Mouse (Mus musculus) liver, embryonic 16.5 days (tissue): ENCODE results near the gene App. TPM values are rescaled to one million over a fixed set of nuclear protein-coding genes. Genes with fewer than 3 reads are reported as not detected.

Experiments
- ATAC-seq: fragments of 200-750 bp; cut with Nextera tagmentation; 2 replicates; pipeline ENCODE4 v1.8.0; 2017; ENCODE audit warnings: low read depth, mild to moderate bottlenecking, moderate number of reproducible peaks, moderate library complexity
- H3K27ac ChIP-seq: fragments of 300-500 bp; sonication (generic); 2 replicates; pipeline ENCODE4 v1.5.1; 2014; ENCODE audit warnings: mild to moderate bottlenecking, low read length
- H3K27me3 ChIP-seq: fragments of 300-500 bp; sonication (generic); 2 replicates; pipeline ENCODE4 v1.6.1; 2014; ENCODE audit warnings: low read depth, low read length, mixed read lengths; ENCODE audit not compliant: control insufficient read depth, insufficient read depth
- H3K36me3 ChIP-seq: fragments of 300-500 bp; sonication (generic); 2 replicates; pipeline ENCODE4 v1.6.1; 2014; ENCODE audit warnings: mild to moderate bottlenecking; ENCODE audit not compliant: control insufficient read depth, insufficient read depth
- H3K4me1 ChIP-seq: fragments of 300-500 bp; sonication (generic); 2 replicates; pipeline ENCODE4 v1.6.1; 2014; ENCODE audit warnings: low read depth, low read length, mixed read lengths; ENCODE audit not compliant: control insufficient read depth
- H3K4me2 ChIP-seq: fragments of 300-500 bp; sonication (generic); 2 replicates; pipeline ENCODE4 v1.6.1; 2014; ENCODE audit warnings: low read depth, low read length, mixed read lengths
- H3K4me3 ChIP-seq: fragments of 300-500 bp; sonication (generic); 2 replicates; pipeline ENCODE4 v1.5.1; 2014; ENCODE audit warnings: low read depth, mild to moderate bottlenecking, low read length
- H3K9ac ChIP-seq: fragments of 300-500 bp; sonication (generic); 2 replicates; pipeline ENCODE4 v1.6.1; 2014; ENCODE audit warnings: low read depth, low read length
- H3K9me3 ChIP-seq: fragments of 300-500 bp; sonication (generic); replicated peaks from 2 replicates; pipeline ENCODE4 v1.6.1; 2016; ENCODE audit warnings: low read length; ENCODE audit not compliant: control insufficient read depth
- WGBS: fragments of 180-500 bp; shearing (Covaris S2); extraction: QIAGEN DNeasy Blood & Tissue Kit; methylation state at CpG from one replicate; pipeline ENCODE4 v1.1.7; 2014; ENCODE audit not compliant: insufficient replicate concordance; 5-methylcytosine and 5-hydroxymethylcytosine counted together
- polyA plus RNA-seq: library from polyadenylated mRNA; unstranded; fragments of >200 nt; fragmentation: Nextera tagmentation; extraction: Ambion mirVana; gene quantifications from 2 replicates; pipeline ENCODE4 v1.2.1, GENCODE M21; 2015

App gene
- 19.2 and 19.9 TPM in 2 replicates for polyA plus RNA-seq

GRCm38 (mm10) chr16:85173373-85174081 lies at the start of gene App:
App (minus strand) TSS chr16:85173766.
- ATAC-seq = peak; percentile 72
- H3K27ac ChIP-seq = no peak within 1 kb of the TSS
- WGBS = under 1% methylated on average over 75 of the region's 78 CpGs

GRCm38 (mm10) chr16:85215846-85216245 lies 42.3 kb upstream of the App start:
- WGBS = 63% methylated on average over 9 of the region's 9 CpGs
- no peak for ATAC-seq
- Histone ChIP-seq H3K9ac (no peak overlapping the region), H3K4me3 (no peak overlapping the region), H3K36me3 (no peaks in the 10 kb centered on the region), H3K27ac (no peak overlapping the region), H3K4me1 (no peaks in the 10 kb centered on the region), H3K9me3 (no peaks in the 10 kb centered on the region), H3K4me2 (no peak overlapping the region), H3K27me3 (no peaks in the 10 kb centered on the region)

More at GRCm38 (mm10) chr16:85173373-85174081, at the start of gene App:
- Histone ChIP-seq H3K4me2 (peak within 1 kb of the TSS; percentile 77), H3K27me3 (peaks cover 21% of the 10 kb centered on the region), H3K9me3 (no peaks in the 10 kb centered on the region), H3K4me3 (peak within 1 kb of the TSS; percentile 72), H3K4me1 (no peaks in the 10 kb centered on the region; the same call in 1 of the 2 replicates), H3K36me3 (no peaks in the 10 kb centered on the region), H3K9ac (peak within 1 kb of the TSS; percentile 64)

GRCm38 (mm10) chr16:85215173-85215572 lies 41.6 kb upstream of the App start:
- Histone ChIP-seq H3K4me3 (no peak overlapping the region), H3K9ac (no peak overlapping the region), H3K4me1 (no peaks in the 10 kb centered on the region), H3K27me3 (no peaks in the 10 kb centered on the region), H3K27ac (no peak overlapping the region), H3K36me3 (no peaks in the 10 kb centered on the region), H3K4me2 (no peak overlapping the region), H3K9me3 (no peaks in the 10 kb centered on the region)
- WGBS = 72% methylated on average over 9 of the region's 9 CpGs
- no peak for ATAC-seq

GRCm38 (mm10) chr16:85195622-85196021 lies 22.1 kb upstream of the App start:
- no peak overlapping the region for H3K9ac ChIP-seq
- 69% methylated on average over 6 of the region's 6 CpGs for WGBS
- ATAC-seq = no peak
- H3K27me3 ChIP-seq = no peaks in the 10 kb centered on the region
- no peak overlapping the region for H3K4me2 ChIP-seq
- H3K4me1 ChIP-seq = no peaks in the 10 kb centered on the region
- H3K36me3 ChIP-seq = no peaks in the 10 kb centered on the region
- no peak overlapping the region for H3K4me3 ChIP-seq
- H3K9me3 ChIP-seq = no peaks in the 10 kb centered on the region
- H3K27ac ChIP-seq = no peak overlapping the region

GRCm38 (mm10) chr16:85195167-85195566 lies 21.6 kb upstream of the App start:
- H3K27ac ChIP-seq = no peak overlapping the region
- no peak for ATAC-seq
- no peak overlapping the region for H3K9ac ChIP-seq

GRCm38 (mm10) chr16:85181502-85181901 lies 7.9 kb upstream of the App start:
- 38% methylated on average over 3 of the region's 3 CpGs for WGBS
- Histone ChIP-seq H3K27ac (no peak overlapping the region), H3K9me3 (no peaks in the 10 kb centered on the region), H3K4me1 (no peaks in the 10 kb centered on the region), H3K4me3 (no peak overlapping the region), H3K36me3 (no peaks in the 10 kb centered on the region), H3K4me2 (no peak overlapping the region), H3K9ac (no peak overlapping the region), H3K27me3 (no peaks in the 10 kb centered on the region)
- no peak for ATAC-seq

More at GRCm38 (mm10) chr16:85195167-85195566, 21.6 kb upstream of the App start:
- Histone ChIP-seq H3K4me2 (no peak overlapping the region), H3K27me3 (no peaks in the 10 kb centered on the region), H3K36me3 (no peaks in the 10 kb centered on the region), H3K4me1 (no peaks in the 10 kb centered on the region), H3K9me3 (no peaks in the 10 kb centered on the region), H3K4me3 (no peak overlapping the region)
- WGBS = 50% methylated on average over 6 of the region's 6 CpGs

- Histone ChIP-seq H3K4me1 (no peaks in the 10 kb centered on the region), H3K27ac (no peak overlapping the region), H3K27me3 (no peaks in the 10 kb centered on the region), H3K4me3 (no peak overlapping the region), H3K9ac (no peak overlapping the region), H3K4me2 (no peak overlapping the region), H3K36me3 (no peaks in the 10 kb centered on the region), H3K9me3 (no peaks in the 10 kb centered on the region)
- 61% methylated on average over 3 of the region's 3 CpGs for WGBS
- ATAC-seq = no peak
These were observed 7.1 kb upstream of the App start for GRCm38 (mm10) chr16:85180710-85181109.

- Histone ChIP-seq H3K4me2 (no peak overlapping the region), H3K27ac (no peak overlapping the region), H3K9ac (no peak overlapping the region), H3K4me3 (no peak overlapping the region), H3K27me3 (peaks cover 21% of the 10 kb centered on the region), H3K9me3 (no peaks in the 10 kb centered on the region), H3K4me1 (no peaks in the 10 kb centered on the region; the same call in 1 of the 2 replicates), H3K36me3 (no peaks in the 10 kb centered on the region)
- ATAC-seq = no peak
- WGBS = 36% methylated on average over 3 of the region's 3 CpGs
These were observed 3.1 kb upstream of the App start for GRCm38 (mm10) chr16:85176666-85177065.

GRCm38 (mm10) chr16:85172571-85173372 lies 794 bp downstream of the App start:
- WGBS = under 1% methylated on average over 67 of the region's 68 CpGs
- peaks cover 21% of the 10 kb centered on the region for H3K27me3 ChIP-seq
- H3K4me2 ChIP-seq = peak overlapping the region; percentile 77
- no peak overlapping the region for H3K27ac ChIP-seq
- H3K4me1 ChIP-seq = no peaks in the 10 kb centered on the region; the same call in 1 of the 2 replicates
- peak overlapping the region; percentile 72 for H3K4me3 ChIP-seq
- H3K9ac ChIP-seq = peak overlapping the region; percentile 64
- peak; percentile 40 for ATAC-seq
- no peaks in the 10 kb centered on the region for H3K36me3 ChIP-seq
- H3K9me3 ChIP-seq = no peaks in the 10 kb centered on the region
